Mouse (Mus musculus): Measurements from ENCODE around the gene Vmn1r119. TPM values are rescaled to one million over a fixed set of nuclear protein-coding genes. Genes with fewer than 3 reads are reported as not detected.
"Not testable (repeated sequence)": the region's sequence is repeated elsewhere in the genome, so short reads cannot be mapped to it uniquely, and the experiment has no call there.

Vmn1r119 gene
- total RNA-seq (2021): not detected

DNA sequence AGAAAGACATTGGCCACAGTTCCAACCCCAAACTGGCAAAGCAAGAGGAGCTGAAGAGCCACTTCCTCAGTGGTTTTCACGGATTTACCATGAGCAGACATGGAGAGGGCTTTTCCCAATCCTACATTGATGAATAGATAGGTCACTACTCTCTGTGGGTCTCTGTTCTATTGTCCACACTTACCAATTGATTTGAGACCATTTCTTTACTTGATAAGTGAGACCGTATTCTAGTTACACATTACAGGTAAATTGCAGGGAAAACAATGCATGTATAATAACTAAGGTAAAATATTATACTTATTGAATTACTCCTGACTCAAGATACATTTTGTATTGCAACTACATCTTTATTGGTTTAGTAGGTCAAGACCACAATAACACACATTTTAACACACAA lies at the start of gene Vmn1r119:
Gene Vmn1r119 (minus strand): TSS at position 101 of the 400 bp plus-strand sequence.
- intact Hi-C loops (cut with DNase I); DNase-seq (ENCODE audit: low spot score in 2 of 2): not testable (repeated sequence)

DNA sequence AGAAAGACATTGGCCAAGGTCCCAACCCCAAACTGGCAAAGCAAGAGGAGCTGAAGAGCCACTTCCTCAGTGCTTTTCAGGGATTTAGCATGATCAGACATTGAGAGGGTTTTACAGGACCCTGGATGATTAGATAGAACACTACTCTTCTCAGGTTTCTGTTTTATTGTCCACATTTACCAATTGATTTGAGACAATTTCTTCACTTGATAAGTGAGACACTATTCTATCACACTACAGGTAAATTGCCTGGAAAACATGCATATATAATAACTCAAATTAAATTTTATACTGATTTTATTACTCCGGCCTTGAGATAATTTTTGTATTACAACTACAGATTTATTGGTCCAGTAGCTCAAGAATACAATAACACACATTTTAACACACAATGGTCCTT lies 41.4 kb upstream of the Vmn1r119 start, which contains the start of gene Vmn1r120:
Gene Vmn1r120 (minus strand): TSS at position 101 of the 400 bp plus-strand sequence.
- intact Hi-C loops (cut with DNase I); DNase-seq (ENCODE audit: low spot score in 2 of 2): not testable (repeated sequence)

Other genes starting within 250 kb of the Vmn1r119 start
- not detected for gene Vmn1r112, start 241.3 kb downstream of the Vmn1r119 start, total RNA-seq (2021)
- gene Vmn1r113, start 225.2 kb downstream of the Vmn1r119 start, total RNA-seq (2021): not detected
- not detected for gene Vmn1r114, start 200.3 kb downstream of the Vmn1r119 start, total RNA-seq (2021)
- gene Vmn1r115, start 167.5 kb downstream of the Vmn1r119 start, total RNA-seq (2021): not detected
- gene Vmn1r116, start 140.2 kb downstream of the Vmn1r119 start, total RNA-seq (2021): not detected
- not detected for gene Vmn1r117, start 128.3 kb downstream of the Vmn1r119 start, total RNA-seq (2021)
- not detected for gene Vmn1r118, start 100.1 kb downstream of the Vmn1r119 start, total RNA-seq (2021)
- gene Vmn1r120, start 41.3 kb upstream of the Vmn1r119 start, total RNA-seq (2021): not detected
- gene Vmn1r121, start 86.1 kb upstream of the Vmn1r119 start, total RNA-seq (2021): not detected
- gene Vmn1r122, start 121.7 kb upstream of the Vmn1r119 start, total RNA-seq (2021): not detected
- not detected for gene Vmn1r123, start 149.7 kb upstream of the Vmn1r119 start, total RNA-seq (2021)
- gene Gm5157, start 178.0 kb upstream of the Vmn1r119 start, total RNA-seq (2021): not detected
- gene Vmn1r124, start 248.2 kb upstream of the Vmn1r119 start, total RNA-seq (2021): not detected

Data from left cerebral cortex, postnatal 36 days (tissue).